Mouse (Mus musculus): ENCODE measurements around the gene Pla2g4f.

Gene Pla2g4f

GRCm38 (mm10) chr2:120313976-120314375 is at the start of gene Pla2g4f:
Gene Pla2g4f (minus strand): TSS chr2:120314165.
- no peak for DNase-seq (ENCODE audit: low spot score in 2 of 2)

- DNase-seq (ENCODE audit: low spot score in 2 of 2), result no peak
These were observed 46.5 kb upstream of the Pla2g4f start for GRCm38 (mm10) chr2:120360425-120360824.

GRCm38 (mm10) chr2:120352682-120353646 is 39.0 kb upstream of the Pla2g4f start, which contains the start of gene Vps39:
Gene Vps39 (minus strand): TSS chr2:120353137.
- peak; percentile 80 to 85 for DNase-seq (ENCODE audit: low spot score in 2 of 2)

- DNase-seq (ENCODE audit: low spot score in 2 of 2), result no peak
These were observed 37.4 kb upstream of the Pla2g4f start for GRCm38 (mm10) chr2:120351321-120351720.

GRCm38 (mm10) chr2:120348120-120348519 is 34.2 kb upstream of the Pla2g4f start:
- no peak for DNase-seq (ENCODE audit: low spot score in 2 of 2)

GRCm38 (mm10) chr2:120341741-120342140 is 27.8 kb upstream of the Pla2g4f start:
- DNase-seq (ENCODE audit: low spot score in 2 of 2), result no peak

- DNase-seq (ENCODE audit: low spot score in 2 of 2), result no peak
These were observed 23.9 kb upstream of the Pla2g4f start for GRCm38 (mm10) chr2:120337886-120338285.

- no peak for DNase-seq (ENCODE audit: low spot score in 2 of 2)
These were observed 17.6 kb upstream of the Pla2g4f start for GRCm38 (mm10) chr2:120331575-120331974.

GRCm38 (mm10) chr2:120315077-120315476 is 1.1 kb upstream of the Pla2g4f start:
- DNase-seq (ENCODE audit: low spot score in 2 of 2), result no peak

- no peak for DNase-seq (ENCODE audit: low spot score in 2 of 2)
These were observed 522 bp upstream of the Pla2g4f start for GRCm38 (mm10) chr2:120314487-120314886.

GRCm38 (mm10) chr2:120312276-120312825 is 1.6 kb downstream of the Pla2g4f start:
- DNase-seq (ENCODE audit: low spot score in 2 of 2), result no peak

GRCm38 (mm10) chr2:120304113-120304512 is 9.9 kb downstream of the Pla2g4f start:
- no peak for DNase-seq (ENCODE audit: low spot score in 2 of 2)

- no peak for DNase-seq (ENCODE audit: low spot score in 2 of 2)
These were observed 12.9 kb downstream of the Pla2g4f start for GRCm38 (mm10) chr2:120301076-120301475.

GRCm38 (mm10) chr2:120299866-120300265 is 14.1 kb downstream of the Pla2g4f start:
- no peak for DNase-seq (ENCODE audit: low spot score in 2 of 2)

GRCm38 (mm10) chr2:120296160-120296559 is 17.8 kb downstream of the Pla2g4f start:
- DNase-seq (ENCODE audit: low spot score in 2 of 2), result no peak

- DNase-seq (ENCODE audit: low spot score in 2 of 2), result no peak
These were observed 22.4 kb downstream of the Pla2g4f start for GRCm38 (mm10) chr2:120291471-120292078.

GRCm38 (mm10) chr2:120288995-120289394 is 25.0 kb downstream of the Pla2g4f start, which contains the start of gene Pla2g4d:
Gene Pla2g4d (minus strand): TSS chr2:120289197.
- no peak for DNase-seq (ENCODE audit: low spot score in 2 of 2)

GRCm38 (mm10) chr2:120288401-120288800 is 25.6 kb downstream of the Pla2g4f start:
- DNase-seq (ENCODE audit: low spot score in 2 of 2), result no peak

GRCm38 (mm10) chr2:120285639-120286038 is 28.3 kb downstream of the Pla2g4f start:
- no peak for DNase-seq (ENCODE audit: low spot score in 2 of 2)

- no peak for DNase-seq (ENCODE audit: low spot score in 2 of 2)
These were observed 29.3 kb downstream of the Pla2g4f start for GRCm38 (mm10) chr2:120284705-120285104.

GRCm38 (mm10) chr2:120284094-120284493 is 29.9 kb downstream of the Pla2g4f start:
- no peak for DNase-seq (ENCODE audit: low spot score in 2 of 2)

- DNase-seq (ENCODE audit: low spot score in 2 of 2), result no peak
These were observed 30.4 kb downstream of the Pla2g4f start for GRCm38 (mm10) chr2:120283550-120283949.
